Mouse (Mus musculus) bone marrow, adult 2 months (tissue): ENCODE results near the gene Mitf. TPM values are rescaled to one million over a fixed set of nuclear protein-coding genes. Genes with fewer than 3 reads are reported as not detected.
A peak's percentile ranks its signal among the peaks of the same experiment; 100 is the strongest.

ENCODE experiments used
- H3K27ac ChIP-seq: fragments of 200-500 bp; 2 replicates; pipeline ENCODE4 v1.5.1; 2012; ENCODE audit warnings: low read depth, mild to moderate bottlenecking, control low read depth, inconsistent platforms, low read length; ENCODE audit not compliant: control insufficient read depth, poor library complexity, insufficient read depth
- H3K4me1 ChIP-seq: fragments of 200-500 bp; 2 replicates; pipeline ENCODE4 v1.6.1; 2011; ENCODE audit warnings: low read length; ENCODE audit not compliant: control insufficient read depth, insufficient read depth
- H3K4me3 ChIP-seq: fragments of 200-500 bp; replicated peaks from 2 replicates; pipeline ENCODE3; 2011; ENCODE audit warnings: mild to moderate bottlenecking, low read depth, low read length, control low read depth; ENCODE audit not compliant: control insufficient read depth
- CTCF ChIP-seq: fragments of 200-500 bp; IDR thresholded peaks from 2 replicates; pipeline ENCODE4 v1.5.1; 2011; ENCODE audit warnings: low read length, control low read depth; ENCODE audit not compliant: control insufficient read depth, insufficient read depth
- POLR2A ChIP-seq: fragments of 200-500 bp; IDR thresholded peaks from 2 replicates; pipeline ENCODE4 v1.6.1; 2011; ENCODE audit warnings: low read depth, mild to moderate bottlenecking, control low read depth, low read length, borderline replicate concordance; ENCODE audit not compliant: control insufficient read depth
- WGBS: fragments of 180-500 bp; shearing (Covaris S2); methylation state at CpG from one replicate; pipeline ENCODE4 v1.1.7; 2018; 5-methylcytosine and 5-hydroxymethylcytosine counted together
- polyA plus RNA-seq: library from polyadenylated mRNA; stranded (reverse); fragments of >200 nt; gene quantifications from 2 replicates; pipeline ENCODE4 v1.2.4, GENCODE M21; 2011; ENCODE audit warnings: low replicate concordance; ENCODE audit not compliant: missing spikeins, insufficient read depth, insufficient read length

Gene Mitf
- polyA plus RNA-seq, 1 experiment, result 1.2 TPM

- no peaks in the 10 kb centered on the region for H3K4me1 ChIP-seq
- no peak overlapping the region for H3K27ac ChIP-seq
- TF ChIP-seq POLR2A (no peak), CTCF (no peak)
- WGBS, result 70% methylated on average over 4 of the region's 4 CpGs
- no peak overlapping the region for H3K4me3 ChIP-seq
These were observed 194.7 kb downstream of the Mitf start for GRCm38 (mm10) chr6:98001551-98001950.

- WGBS, result 14% methylated on average over 3 of the region's 3 CpGs
- Histone ChIP-seq H3K27ac (no peak overlapping the region), H3K4me3 (no peak overlapping the region), H3K4me1 (no peaks in the 10 kb centered on the region)
- TF ChIP-seq CTCF (no peak), POLR2A (no peak)
These were observed 196.3 kb downstream of the Mitf start for GRCm38 (mm10) chr6:98003114-98003513.

- Histone ChIP-seq H3K27ac (no peak overlapping the region), H3K4me1 (no peaks in the 10 kb centered on the region), H3K4me3 (no peak overlapping the region)
- WGBS, result 76% methylated on average over 1 of the region's 1 CpGs
- TF ChIP-seq CTCF (peak; percentile 62), POLR2A (no peak)
These were observed 198.7 kb downstream of the Mitf start for GRCm38 (mm10) chr6:98005566-98005965.

GRCm38 (mm10) chr6:98015066-98015465 lies 208.2 kb downstream of the Mitf start:
- TF ChIP-seq CTCF, result no peak
- no peak for TF ChIP-seq POLR2A
- 89% methylated on average over 5 of the region's 5 CpGs for whole genome bisulfite sequencing
- no peak overlapping the region for H3K4me3 ChIP-seq

GRCm38 (mm10) chr6:98015819-98016218 lies 209.0 kb downstream of the Mitf start:
- 31% methylated on average over 5 of the region's 5 CpGs for WGBS
- no peak for TF ChIP-seq CTCF
- TF ChIP-seq POLR2A, result no peak
- H3K4me3 ChIP-seq, result no peak overlapping the region
- H3K27ac ChIP-seq, result no peak overlapping the region
- H3K4me1 ChIP-seq, result no peaks in the 10 kb centered on the region

More at GRCm38 (mm10) chr6:98015066-98015465, 208.2 kb downstream of the Mitf start:
- Histone ChIP-seq H3K4me1 (no peaks in the 10 kb centered on the region), H3K27ac (no peak overlapping the region)

GRCm38 (mm10) chr6:98023876-98024275 lies 217.0 kb downstream of the Mitf start:
- 30% methylated on average over 1 of the region's 1 CpGs for WGBS
- TF ChIP-seq CTCF, result no peak
- no peak for TF ChIP-seq POLR2A
- Histone ChIP-seq H3K4me3 (no peak overlapping the region), H3K27ac (no peak overlapping the region), H3K4me1 (no peaks in the 10 kb centered on the region)

GRCm38 (mm10) chr6:98038513-98038912 lies 231.7 kb downstream of the Mitf start:
- H3K4me3 ChIP-seq, result no peak overlapping the region
- H3K4me1 ChIP-seq, result no peaks in the 10 kb centered on the region
- 75% methylated on average over 3 of the region's 3 CpGs for WGBS
- TF ChIP-seq POLR2A (no peak), CTCF (no peak)
- no peak overlapping the region for H3K27ac ChIP-seq

GRCm38 (mm10) chr6:98041795-98042194 lies 234.9 kb downstream of the Mitf start:
- H3K4me1 ChIP-seq, result no peaks in the 10 kb centered on the region
- TF ChIP-seq CTCF, result no peak
- no peak for TF ChIP-seq POLR2A
- no peak overlapping the region for H3K27ac ChIP-seq
- H3K4me3 ChIP-seq, result no peak overlapping the region
- WGBS, result 90% methylated on average over 7 of the region's 7 CpGs
